8 mouse cellular contexts compared by ENCODE assay signal in the genomic region with DNA sequence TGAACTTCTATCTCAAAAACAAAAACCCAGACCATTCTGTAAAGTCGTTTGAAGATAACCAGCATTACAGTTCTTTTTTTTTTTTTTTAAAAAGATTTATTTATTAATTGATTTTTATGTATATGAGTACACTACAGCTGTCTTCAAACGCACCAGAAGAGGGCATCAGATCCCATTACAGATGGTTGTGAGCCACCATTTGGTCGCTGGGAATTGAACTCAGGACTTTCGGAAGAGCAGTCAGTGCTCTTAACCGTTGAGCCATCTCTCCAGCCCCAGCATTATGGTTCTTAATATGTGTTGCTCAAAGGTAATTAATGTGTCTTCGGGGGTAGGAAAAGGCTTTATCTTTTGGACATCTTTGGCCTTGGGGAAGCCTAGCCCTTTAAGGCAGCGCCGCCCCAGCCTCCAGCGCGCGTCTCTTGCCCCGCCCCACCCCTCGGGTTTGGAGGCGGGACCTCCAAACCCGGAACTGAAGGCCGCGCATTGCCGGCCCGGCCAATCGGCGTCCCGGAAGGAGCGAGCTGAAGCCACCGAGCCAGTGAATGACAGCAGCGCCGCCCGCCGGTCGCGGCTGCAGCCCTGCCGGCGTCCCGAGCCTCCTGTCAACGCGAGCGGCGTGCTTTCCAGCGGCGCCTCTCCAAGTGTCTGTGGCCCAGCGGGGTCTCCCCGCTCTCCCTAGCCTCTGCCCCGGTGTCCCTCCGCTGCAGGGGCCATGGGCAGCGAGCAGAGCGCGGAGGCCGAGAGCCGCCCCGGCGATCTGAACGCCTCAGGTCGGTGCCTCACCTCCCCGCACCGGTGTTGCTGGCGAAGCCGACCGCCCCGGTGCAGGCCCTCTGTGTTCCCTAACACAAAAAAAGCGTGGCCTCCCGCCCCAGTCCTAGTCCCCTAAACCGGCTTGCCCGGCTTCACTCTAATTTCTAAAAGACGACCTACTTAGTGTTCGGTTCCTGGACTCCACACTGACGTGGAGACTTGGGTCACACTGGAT. TPM values are rescaled to one million over a fixed set of nuclear protein-coding genes. Genes with fewer than 3 reads are reported as not detected.
A peak's percentile ranks its signal among the peaks of the same experiment; 100 is the strongest.
DNase-seq lines count a peak whose midpoint lies in the region; ATAC-seq lines count a peak whose summit lies in the region.

No protein-coding gene starts in this region.

- H3K4me1 ChIP-seq in hindbrain, embryonic 15.5 days (replicated peaks): peaks cover 12% of the 10 kb centered on the region

- 2% methylated on average over 47 of the region's 65 CpGs for WGBS in hindbrain, embryonic 15.5 days

- peak; percentile 99 for ATAC-seq in hindbrain, embryonic 15.5 days (ENCODE audit: low FRiP score, low read depth)

- peak overlapping the region; percentile 73 for H3K4me2 ChIP-seq in hindbrain, embryonic 15.5 days

- H3K36me3 ChIP-seq in hindbrain, embryonic 15.5 days: 0 out of 2 replicates have a peak, but pooled peaks cover 2% of the 10 kb centered on the region

- peak; percentile 93 for DNase-seq in R1 (ENCODE audit: low read depth, low spot score)
- peak; percentile 93 to 97 for DNase-seq in cerebellum, postnatal 25 days
- DNase-seq in frontal cortex, postnatal 25 days (ENCODE audit: low spot score in 2 of 2): peak; percentile 80 to 86
- peak; percentile 87 for DNase-seq in left cerebral cortex, adult 11 months (ENCODE audit: low spot score)
- DNase-seq in lung, postnatal 4 days: peak; percentile 96 to 97
- peak; percentile 85 for DNase-seq in retina, postnatal 7 days (ENCODE audit: low read depth, low spot score)
- peak; percentile 91 for DNase-seq in urinary bladder, adult 2 months (ENCODE audit: low spot score)

- H3K9ac ChIP-seq in hindbrain, embryonic 15.5 days: peak overlapping the region; percentile 99

- no peaks in the 10 kb centered on the region for H3K27me3 ChIP-seq in hindbrain, embryonic 15.5 days

- H3K9me3 ChIP-seq in hindbrain, embryonic 15.5 days: no peaks in the 10 kb centered on the region

- peak overlapping the region; percentile 90 for H3K27ac ChIP-seq in hindbrain, embryonic 15.5 days (replicated peaks)

- H3K4me3 ChIP-seq in hindbrain, embryonic 15.5 days: peak overlapping the region; percentile 97

RNA-seq across cellular contexts. Expression of a gene that starts 1.5 kb away (rescaled TPM):
- polyA plus RNA-seq in hindbrain, embryonic 15.5 days (2015; fragmentation: Nextera tagmentation; extraction: Ambion mirVana): 42.5 and 43.6 TPM in 2 replicates
- polyA plus RNA-seq in urinary bladder, adult 2 months (2012; rRNA removed): 15.8 and 17.4 TPM in 2 replicates

RNA-seq across cellular contexts. Expression of a gene that starts 8.5 kb away (rescaled TPM):
- polyA plus RNA-seq in hindbrain, embryonic 15.5 days (2015; fragmentation: Nextera tagmentation; extraction: Ambion mirVana): 1.3 and 1.4 TPM in 2 replicates
- 15.2 and 15.4 TPM in 2 replicates for polyA plus RNA-seq in urinary bladder, adult 2 months (2012; rRNA removed)

Comparison
In these comparisons a context has a peak if more than half of its experiments do, and no peak if none do; other contexts are left out.
1. Peak in every context shown above with its lines: DNase-seq, ATAC-seq, H3K4me3 ChIP-seq and H3K27ac ChIP-seq.